Mouse (Mus musculus): ENCODE data around the gene Zdhhc3. TPM values are rescaled to one million over a fixed set of nuclear protein-coding genes. Genes with fewer than 3 reads are reported as not detected.

Gene Zdhhc3
- total RNA-seq, 1 experiment from 2014 or later, result 38.2 TPM

- peak; percentile 97 to 98 for ATAC-seq (replicated peaks in 1 of 2; ENCODE audit: insufficient read depth in 1 of 2, low FRiP score in 2 of 2, low TSS enrichment in 1 of 2, low read depth in 1 of 2, poor library complexity in 2 of 2, severe bottlenecking in 2 of 2)
Measured at GRCm38 (mm10) chr9:123058724-123059292, 54.2 kb downstream of the Zdhhc3 start.

- peak; percentile 32 to 49; a peak in 2 of 4 replicates for ATAC-seq (replicated peaks in 1 of 2; ENCODE audit: insufficient read depth in 1 of 2, low FRiP score in 2 of 2, low TSS enrichment in 1 of 2, low read depth in 1 of 2, poor library complexity in 2 of 2, severe bottlenecking in 2 of 2)
Measured at GRCm38 (mm10) chr9:123047665-123048064, 65.3 kb downstream of the Zdhhc3 start.

- ATAC-seq (replicated peaks in 1 of 2; ENCODE audit: insufficient read depth in 1 of 2, low FRiP score in 2 of 2, low TSS enrichment in 1 of 2, low read depth in 1 of 2, poor library complexity in 2 of 2, severe bottlenecking in 2 of 2), result no peak
Measured at GRCm38 (mm10) chr9:123034426-123034825, 78.6 kb downstream of the Zdhhc3 start, which contains the start of gene Tgm4. Tgm4 (plus strand) TSS chr9:123034726.

GRCm38 (mm10) chr9:123031496-123032246 lies 81.3 kb downstream of the Zdhhc3 start:
- no peak for ATAC-seq (replicated peaks in 1 of 2; ENCODE audit: insufficient read depth in 1 of 2, low FRiP score in 2 of 2, low TSS enrichment in 1 of 2, low read depth in 1 of 2, poor library complexity in 2 of 2, severe bottlenecking in 2 of 2)

- ATAC-seq (replicated peaks in 1 of 2; ENCODE audit: insufficient read depth in 1 of 2, low FRiP score in 2 of 2, low TSS enrichment in 1 of 2, low read depth in 1 of 2, poor library complexity in 2 of 2, severe bottlenecking in 2 of 2), result no peak
Measured at GRCm38 (mm10) chr9:123024201-123024600, 88.8 kb downstream of the Zdhhc3 start.

GRCm38 (mm10) chr9:123021636-123022379 lies 91.2 kb downstream of the Zdhhc3 start:
- ATAC-seq (replicated peaks in 1 of 2; ENCODE audit: insufficient read depth in 1 of 2, low FRiP score in 2 of 2, low TSS enrichment in 1 of 2, low read depth in 1 of 2, poor library complexity in 2 of 2, severe bottlenecking in 2 of 2), result peak; percentile 12 to 30; a peak in 3 of 4 replicates

- peak; percentile 87 to 90 for ATAC-seq (replicated peaks in 1 of 2; ENCODE audit: insufficient read depth in 1 of 2, low FRiP score in 2 of 2, low TSS enrichment in 1 of 2, low read depth in 1 of 2, poor library complexity in 2 of 2, severe bottlenecking in 2 of 2)
Measured at GRCm38 (mm10) chr9:123020995-123021631, 91.9 kb downstream of the Zdhhc3 start, which contains the start of gene Tmem42. Tmem42 (plus strand) TSS chr9:123021326.

Other genes starting within 250 kb of the Zdhhc3 start
- gene Zfp445, start 247.2 kb downstream of the Zdhhc3 start, total RNA-seq (2017), result 91.8 and 114 TPM in 2 replicates
- gene Zkscan7, start 227.5 kb downstream of the Zdhhc3 start, total RNA-seq (2017), result 5.1 and 7.5 TPM in 2 replicates
- 1.9 TPM in 1 of 2 replicates, not detected in the other for gene Zfp105, start 190.1 kb downstream of the Zdhhc3 start, total RNA-seq (2017)
- 33.7 and 35.9 TPM in 2 replicates for gene 1110059G10Rik, start 162.2 kb downstream of the Zdhhc3 start, total RNA-seq (2017)
- 192 and 228 TPM in 2 replicates for gene Kif15, start 162.2 kb downstream of the Zdhhc3 start, total RNA-seq (2017)
- gene Tmem42, start 91.9 kb downstream of the Zdhhc3 start, total RNA-seq (2017), result 16.7 and 23.2 TPM in 2 replicates
- gene Tgm4, start 78.5 kb downstream of the Zdhhc3 start, total RNA-seq (2017), result 0.38 TPM in 1 of 2 replicates, not detected in the other
- 77.9 and 110 TPM in 2 replicates for gene Exosc7, start within 50 bp of the Zdhhc3 start, total RNA-seq (2017)
- gene Clec3b, start 37.7 kb upstream of the Zdhhc3 start, total RNA-seq (2017), result not detected in 2 replicates
- gene Cdcp1, start 102.8 kb upstream of the Zdhhc3 start, total RNA-seq (2017), result 4.7 and 8.9 TPM in 2 replicates
- gene Tmem158, start 147.6 kb upstream of the Zdhhc3 start, total RNA-seq (2017), result 2.7 and 3.3 TPM in 2 replicates

Measured in hematopoietic stem cell, adult 5-6 weeks (primary cell).